Mouse (Mus musculus) E14TG2a.4 (cell line): ENCODE results near the gene Rag1.

Experiments
- CTCF ChIP-seq: conservative IDR thresholded peaks from 2 replicates; pipeline ENCODE4 v1.5.1; 2014; ENCODE audit warnings: low read length
- NANOG ChIP-seq: IDR thresholded peaks from 2 replicates; pipeline ENCODE4 v1.6.1; 2014; ENCODE audit warnings: borderline replicate concordance, low read length, mixed read lengths

DNA sequence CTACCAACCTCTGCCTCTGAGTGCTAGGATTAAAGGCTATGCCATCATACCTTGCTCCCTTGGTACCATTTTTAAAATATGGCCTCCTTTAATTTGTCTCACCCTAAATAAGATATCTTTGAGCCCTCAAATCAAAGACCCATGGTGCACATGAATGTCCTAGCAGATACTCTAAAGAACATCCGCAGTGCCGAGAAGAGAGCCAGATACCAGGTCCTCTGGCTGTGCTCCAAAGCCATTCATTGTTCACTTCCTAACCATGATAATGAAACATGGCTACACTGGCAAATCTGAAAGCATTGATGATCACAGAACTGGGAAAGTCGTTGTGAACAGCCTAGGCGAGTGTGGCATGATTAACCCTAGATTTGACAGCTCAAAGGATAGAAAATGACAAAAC, 43.7 kb upstream of the Rag1 start:
- no peak for TF ChIP-seq NANOG
- TF ChIP-seq CTCF = no peak
